Mouse (Mus musculus): ENCODE results near the gene Setd3. TPM values are rescaled to one million over a fixed set of nuclear protein-coding genes. Genes with fewer than 3 reads are reported as not detected.

Setd3 gene
- total and polyA plus RNA-seq, 3 experiments = 40.1 to 59.9 TPM; not detected in 1

- H3K79me2 ChIP-seq (ENCODE audit: control insufficient read depth, insufficient read depth, low read length, poor library complexity) = no peaks in the 10 kb centered on the region
- H3K27ac ChIP-seq (ENCODE audit: control insufficient read depth, low read depth, low read length) = no peak overlapping the region
- no peak for TF ChIP-seq BHLHE40 (IDR thresholded peaks at IDR 0.05; ENCODE audit: borderline replicate concordance, low read depth, low read length)
- TF ChIP-seq ZKSCAN1 (IDR thresholded peaks at IDR 0.05; ENCODE audit: low read depth, low read length) = no peak
- no peak for TF ChIP-seq ZNF384 (IDR thresholded peaks at IDR 0.05; ENCODE audit: low read depth, low read length)
- no peak for TF ChIP-seq JUND (IDR thresholded peaks at IDR 0.05; ENCODE audit: low read depth, low read length)
- no peak for TF ChIP-seq RCOR1 (IDR thresholded peaks at IDR 0.05; ENCODE audit: low read depth, low read length)
- no peak for TF ChIP-seq TBP (IDR thresholded peaks at IDR 0.05; ENCODE audit: low read depth, low read length)
- TF ChIP-seq USF1 (IDR thresholded peaks at IDR 0.05; ENCODE audit: low read depth, low read length) = no peak
- no peak for TF ChIP-seq MXI1 (IDR thresholded peaks at IDR 0.05; ENCODE audit: low read depth, low read length)
- TF ChIP-seq RAD21 (IDR thresholded peaks at IDR 0.05; ENCODE audit: low read depth, low read length) = no peak
- no peak for TF ChIP-seq CTCF (IDR thresholded peaks at IDR 0.05 in 2 of 3, conservative IDR thresholded peaks at IDR 0.05 in 1 of 3; ENCODE audit: control insufficient read depth in 1 of 3, insufficient read depth in 1 of 3, low read depth in 2 of 3, low read length in 3 of 3, poor library complexity in 1 of 3, severe bottlenecking in 1 of 3)
- TF ChIP-seq NRF1 (IDR thresholded peaks at IDR 0.05; ENCODE audit: insufficient read depth, low read depth, low read length, poor library complexity, severe bottlenecking) = no peak
- TF ChIP-seq MAFK (IDR thresholded peaks at IDR 0.05; ENCODE audit: borderline replicate concordance, low read depth, low read length) = no peak
- TF ChIP-seq UBTF (IDR thresholded peaks at IDR 0.05; ENCODE audit: borderline replicate concordance, insufficient read depth, low read depth, low read length) = no peak
- no peak for TF ChIP-seq SIN3A (IDR thresholded peaks at IDR 0.05; ENCODE audit: low read length)
- no peak for TF ChIP-seq TCF12 (IDR thresholded peaks at IDR 0.05; ENCODE audit: low read depth, low read length)
- TF ChIP-seq POLR2AphosphoS2 (IDR thresholded peaks at IDR 0.05; ENCODE audit: low read length) = no peak
- no peak for TF ChIP-seq KAT2A (conservative IDR thresholded peaks at IDR 0.05; ENCODE audit: low read depth, low read length)
- TF ChIP-seq ELF1 (IDR thresholded peaks at IDR 0.05; ENCODE audit: low read depth, low read length) = no peak
- no peak overlapping the region for H3K4me3 ChIP-seq (ENCODE audit: control insufficient read depth in 1 of 2, insufficient read depth in 1 of 2, low read depth in 2 of 2, low read length in 2 of 2)
- no peaks in the 10 kb centered on the region for H3K4me1 ChIP-seq (ENCODE audit: control insufficient read depth in 1 of 2, insufficient read depth in 2 of 2, low read length in 2 of 2)
- DNase-seq (ENCODE audit: low read depth, low spot score) = no peak
- no peaks in the 10 kb centered on the region for H3K36me3 ChIP-seq (ENCODE audit: control insufficient read depth in 1 of 2, insufficient read depth in 2 of 2, low read length in 2 of 2)
- H3K9ac ChIP-seq (ENCODE audit: control insufficient read depth, low read depth, low read length, poor library complexity, severe bottlenecking) = no peak overlapping the region
- no peaks in the 10 kb centered on the region for H3K27me3 ChIP-seq (ENCODE audit: control insufficient read depth in 1 of 2, insufficient read depth in 2 of 2, low read length in 2 of 2)
- no peaks in the 10 kb centered on the region for H3K9me3 ChIP-seq (replicated peaks; ENCODE audit: insufficient read depth, low read length)
Measured at GRCm38 (mm10) chr12:108215090-108215489, 36.0 kb upstream of the Setd3 start.

- H3K4me1 ChIP-seq (ENCODE audit: control insufficient read depth in 1 of 2, insufficient read depth in 2 of 2, low read length in 2 of 2) = no peaks in the 10 kb centered on the region
- H3K36me3 ChIP-seq (ENCODE audit: control insufficient read depth in 1 of 2, insufficient read depth in 2 of 2, low read length in 2 of 2) = no peaks in the 10 kb centered on the region
- no peak for DNase-seq (ENCODE audit: low read depth, low spot score)
- TF ChIP-seq UBTF (IDR thresholded peaks at IDR 0.05; ENCODE audit: borderline replicate concordance, insufficient read depth, low read depth, low read length) (no peak), HCFC1 (IDR thresholded peaks at IDR 0.05; ENCODE audit: low read depth, low read length) (no peak), POLR2AphosphoS5 (IDR thresholded peaks at IDR 0.05; ENCODE audit: borderline replicate concordance, low read depth, low read length) (no peak), ZKSCAN1 (IDR thresholded peaks at IDR 0.05; ENCODE audit: low read depth, low read length) (no peak), MYC (IDR thresholded peaks at IDR 0.05; ENCODE audit: low read depth, low read length) (no peak), EP300 (IDR thresholded peaks at IDR 0.05; ENCODE audit: low read depth in 1 of 2, low read length in 2 of 2) (no peak), CHD2 (IDR thresholded peaks at IDR 0.05; ENCODE audit: low read length) (no peak), USF1 (IDR thresholded peaks at IDR 0.05; ENCODE audit: low read depth, low read length) (no peak), USF2 (IDR thresholded peaks at IDR 0.05; ENCODE audit: borderline replicate concordance in 1 of 2, insufficient read depth in 1 of 2, low read depth in 1 of 2, low read length in 2 of 2) (no peak), MAZ (IDR thresholded peaks at IDR 0.05; ENCODE audit: low read depth, low read length) (no peak), TCF12 (IDR thresholded peaks at IDR 0.05; ENCODE audit: low read depth, low read length) (no peak), TBP (IDR thresholded peaks at IDR 0.05; ENCODE audit: low read depth, low read length) (no peak), RAD21 (IDR thresholded peaks at IDR 0.05; ENCODE audit: low read depth, low read length) (no peak), SMC3 (IDR thresholded peaks at IDR 0.05; ENCODE audit: low read depth, low read length) (no peak)
- H3K27ac ChIP-seq (ENCODE audit: control insufficient read depth, low read depth, low read length) = no peak overlapping the region
- H3K9me3 ChIP-seq (replicated peaks; ENCODE audit: insufficient read depth, low read length) = no peaks in the 10 kb centered on the region
- no peak overlapping the region for H3K9ac ChIP-seq (ENCODE audit: control insufficient read depth, low read depth, low read length, poor library complexity, severe bottlenecking)
- no peaks in the 10 kb centered on the region for H3K79me2 ChIP-seq (ENCODE audit: control insufficient read depth, insufficient read depth, low read length, poor library complexity)
- H3K27me3 ChIP-seq (ENCODE audit: control insufficient read depth in 1 of 2, insufficient read depth in 2 of 2, low read length in 2 of 2) = no peaks in the 10 kb centered on the region
- no peak overlapping the region for H3K4me3 ChIP-seq (ENCODE audit: control insufficient read depth in 1 of 2, insufficient read depth in 1 of 2, low read depth in 2 of 2, low read length in 2 of 2)
Measured at GRCm38 (mm10) chr12:108213090-108214041, 34.3 kb upstream of the Setd3 start.

Data from MEL (cell line).